Mouse (Mus musculus) kidney, postnatal 25 days (tissue): ENCODE measurements at regions not wholly inside any gene's neighbourhood (a gene's known extent, or its start where the extent isn't known, plus 50 kb on each side); places are given as distances from the start of the nearest gene placed in this dataset.

Experiments used
- DNase-seq, 2 experiments: peaks; one replicate each; pipeline ENCODE4 v3.0.0; 2021; ENCODE audit warnings: mixed read lengths in 2 of 2

DNA sequence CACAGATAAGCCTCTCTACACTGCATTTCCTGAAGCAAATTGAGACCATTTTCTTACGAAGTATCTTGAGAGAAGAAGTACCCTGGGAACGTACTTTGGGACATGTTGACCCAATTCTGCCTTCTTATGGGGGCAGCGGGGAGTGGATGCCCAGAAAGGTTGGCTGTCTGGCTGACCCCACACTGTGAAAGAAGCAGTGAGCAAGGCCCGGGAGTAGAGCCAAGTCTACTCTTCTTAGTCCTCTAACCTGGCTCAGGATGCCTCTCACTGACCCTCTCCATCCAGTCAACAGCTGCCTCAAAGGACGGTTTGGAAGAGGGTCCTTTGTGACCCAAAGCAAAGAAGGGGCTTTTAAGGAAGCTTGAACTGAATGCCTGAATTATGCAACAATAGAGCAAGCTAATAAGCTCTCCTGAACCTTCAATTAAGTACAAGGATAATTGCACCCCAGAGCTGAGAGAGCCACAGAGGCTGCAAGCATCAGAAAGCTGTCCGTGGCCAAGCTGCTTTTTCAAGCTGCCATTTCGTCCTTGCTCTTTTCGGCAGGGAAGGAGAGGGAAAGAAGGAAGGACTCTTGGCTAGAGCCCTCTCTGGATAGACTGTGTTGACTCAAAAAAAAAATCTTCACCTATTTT is 70.3 kb downstream of the Pctp start:
- no peak for DNase-seq

DNA sequence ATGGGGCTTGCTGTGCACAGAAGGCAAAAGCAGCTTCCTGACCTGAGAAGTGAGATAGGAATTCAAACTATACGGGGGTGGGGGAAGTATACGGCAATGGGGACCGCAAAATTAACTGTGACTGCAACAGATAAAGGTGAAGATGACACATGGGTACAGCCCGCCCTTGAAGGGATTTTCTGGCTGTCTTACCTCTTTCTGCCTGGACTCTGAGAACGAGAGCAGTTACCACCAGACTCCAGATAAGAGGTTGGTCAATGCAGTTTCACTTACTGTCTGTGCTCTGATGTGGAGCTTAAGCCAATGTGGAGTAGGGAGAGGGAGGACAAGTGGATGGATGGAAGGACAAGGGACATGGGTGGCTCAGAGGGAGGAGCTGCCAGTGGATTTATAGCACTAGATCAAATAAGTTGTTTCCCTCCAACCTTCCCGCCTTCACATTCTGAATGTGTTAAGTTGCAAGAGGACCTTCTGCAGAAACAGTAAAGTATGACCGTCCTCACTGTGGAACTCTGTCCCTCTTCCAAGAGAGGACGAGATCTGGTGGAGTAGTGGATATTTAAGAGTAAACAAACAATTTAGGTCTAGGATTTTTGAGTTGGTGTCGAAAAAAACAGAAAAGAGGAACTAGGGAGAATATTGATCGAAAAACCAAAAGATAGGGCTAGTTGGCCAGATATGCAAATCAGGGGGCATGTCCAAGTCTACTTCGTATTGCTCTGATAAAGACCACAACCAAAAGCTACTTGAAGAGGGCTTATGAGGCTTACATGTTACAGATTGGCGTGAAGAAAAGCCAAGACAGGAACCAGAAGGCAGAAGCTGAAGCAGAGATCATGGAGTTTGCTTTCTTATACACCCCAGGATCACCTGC is 73.3 kb downstream of the Pctp start:
- DNase-seq, result no peak

DNA sequence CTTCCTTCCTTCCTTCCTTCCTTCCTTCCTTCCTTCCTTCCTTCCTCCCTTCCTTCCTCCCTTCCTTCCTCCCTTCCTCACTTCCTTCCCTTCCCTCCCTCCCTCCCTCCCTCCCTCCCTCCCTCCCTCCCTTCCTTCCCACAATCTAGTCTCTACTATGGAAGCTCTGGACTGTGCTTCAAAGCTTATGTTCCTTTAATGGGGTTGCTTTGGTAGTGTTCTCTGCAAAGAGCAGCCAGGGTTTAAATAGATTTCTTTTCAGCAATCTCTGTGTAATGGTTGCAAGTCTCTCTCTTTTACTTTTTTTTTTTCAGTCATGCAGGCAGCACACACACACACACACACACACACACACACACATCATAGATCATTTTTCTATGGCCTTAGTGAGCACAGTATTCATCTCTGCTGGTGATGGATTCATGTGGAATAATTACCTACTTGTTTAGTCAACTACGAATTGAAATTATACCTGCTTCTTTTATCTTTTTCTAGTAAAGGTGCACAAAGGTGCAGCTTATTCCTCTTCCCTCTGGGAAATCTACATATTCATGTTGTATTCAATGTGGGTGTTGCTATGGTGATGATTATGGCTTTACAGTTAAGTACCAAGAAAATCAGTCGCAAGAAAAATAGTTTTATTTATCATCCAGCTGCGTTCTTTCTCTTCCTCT is 75.1 kb downstream of the Pctp start:
- DNase-seq, result no peak

DNA sequence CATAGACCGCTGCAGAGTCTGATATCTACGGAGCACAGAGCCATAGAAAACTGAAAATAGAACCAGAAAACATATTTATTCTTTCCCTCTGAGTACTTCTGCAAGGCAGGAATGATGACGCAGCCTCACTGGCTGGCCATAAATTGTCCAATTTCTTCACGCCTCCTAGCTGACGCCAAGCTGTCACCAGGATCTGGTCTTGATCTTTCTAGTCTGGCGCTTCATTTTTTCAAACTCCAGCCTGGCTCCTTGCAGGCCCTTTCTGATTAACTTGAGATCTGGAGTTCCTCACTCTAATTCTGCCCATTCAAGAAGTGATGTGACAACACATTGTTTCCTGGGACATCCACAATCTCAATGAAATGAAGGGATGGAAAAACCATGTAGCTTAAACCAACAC is 80.1 kb downstream of the Pctp start:
- DNase-seq, result no peak

DNA sequence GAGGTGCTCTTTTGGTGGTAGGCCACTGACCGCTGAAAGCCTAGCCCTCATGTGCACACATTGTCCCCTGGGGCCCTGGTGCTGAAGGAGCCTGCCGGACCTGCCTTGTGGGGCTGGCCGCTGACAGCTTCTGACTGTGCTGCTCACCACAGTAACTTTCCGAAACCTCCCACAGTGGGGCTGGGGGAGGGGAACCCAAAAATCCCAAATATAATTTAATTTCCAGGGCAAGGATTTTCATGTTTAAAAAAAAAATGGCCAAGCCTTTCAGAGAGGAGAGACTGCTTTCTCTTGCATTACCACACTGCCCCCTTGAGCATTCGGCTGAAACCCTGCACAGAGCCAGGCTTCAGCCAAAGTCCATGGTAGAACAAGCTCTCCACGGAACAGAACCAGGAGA is 81.5 kb downstream of the Pctp start:
- DNase-seq, result peak; percentile 47 to 52

DNA sequence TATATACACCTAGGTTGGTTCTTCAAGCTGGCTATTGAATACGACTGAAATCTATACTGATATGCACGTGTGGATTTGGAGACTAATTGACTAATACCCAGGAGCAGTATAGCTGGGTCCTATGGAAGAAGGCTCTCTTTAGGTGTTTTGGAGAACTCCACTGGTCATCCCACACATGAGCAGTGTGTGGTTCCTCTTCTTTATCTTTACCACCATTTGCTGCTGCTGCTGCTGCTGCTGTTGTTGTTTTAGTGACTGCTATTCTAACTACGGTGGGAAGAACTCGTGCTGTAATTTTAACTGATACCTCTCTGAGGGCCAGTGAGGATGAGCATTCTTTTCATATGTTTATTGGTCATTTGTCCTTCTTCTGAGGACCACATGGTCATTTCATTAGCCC is 86.9 kb downstream of the Pctp start:
- no peak for DNase-seq

DNA sequence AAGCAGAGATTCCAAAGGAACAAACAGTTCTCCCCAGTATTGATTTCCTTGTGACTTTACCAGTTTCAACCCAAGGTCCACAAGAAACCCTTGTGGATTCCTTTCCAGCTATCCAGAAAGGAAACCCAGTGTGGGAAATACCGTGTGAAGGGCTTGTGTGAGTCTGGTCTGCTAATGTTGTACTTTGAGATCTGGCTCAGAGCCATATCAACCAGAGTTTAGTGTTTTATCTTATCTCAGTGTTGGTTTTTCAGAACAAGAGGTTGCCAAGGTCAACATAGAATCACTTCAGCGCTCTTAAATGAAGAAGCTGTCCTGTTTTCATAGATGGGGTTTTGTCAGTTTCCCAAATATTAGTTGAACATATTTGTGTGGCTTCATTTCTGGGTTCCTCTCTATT is 88.1 kb downstream of the Pctp start:
- no peak for DNase-seq

DNA sequence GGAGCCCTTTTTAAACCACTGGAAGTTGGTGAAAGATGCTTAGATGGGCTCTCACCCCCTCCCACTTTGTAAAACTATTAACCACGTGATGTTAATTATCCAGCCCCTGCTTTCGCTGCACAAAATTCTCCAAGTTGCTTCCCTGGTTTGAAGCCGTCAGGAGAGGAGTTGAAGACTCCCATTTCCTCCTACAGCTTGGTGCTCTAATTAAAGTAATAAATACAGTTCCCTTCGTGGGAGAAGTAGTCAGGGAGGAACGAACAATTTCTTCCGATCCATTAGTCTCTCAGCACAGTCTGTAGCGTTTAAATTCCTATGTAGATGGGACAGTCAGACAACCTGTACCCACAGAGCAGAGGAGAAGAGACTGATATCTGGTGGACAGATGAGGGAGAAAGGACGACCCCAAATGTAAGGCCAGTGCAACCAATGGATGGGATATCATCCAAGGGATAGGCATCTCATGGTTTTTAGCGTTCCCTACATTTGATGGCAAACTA is 101.4 kb downstream of the Pctp start:
- no peak for DNase-seq

DNA sequence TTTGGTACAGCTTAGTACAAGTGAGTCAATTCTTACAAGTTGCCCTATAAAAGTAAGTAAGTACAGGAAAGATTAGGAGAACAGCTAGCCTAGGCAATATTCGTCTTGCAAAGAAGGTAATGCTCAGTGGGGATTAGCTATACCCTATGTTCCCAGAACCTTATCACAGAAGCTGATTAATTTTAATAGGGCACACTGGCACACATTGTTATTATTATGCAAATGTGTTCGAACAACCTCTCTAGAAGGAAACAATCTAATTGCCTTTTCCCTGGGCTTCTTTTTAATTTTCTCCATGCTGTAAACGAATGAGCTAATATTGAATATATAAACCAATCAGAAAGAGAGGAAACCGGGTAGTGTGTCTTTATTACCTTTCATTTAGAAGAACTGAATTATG is 104.2 kb downstream of the Pctp start:
- no peak for DNase-seq

DNA sequence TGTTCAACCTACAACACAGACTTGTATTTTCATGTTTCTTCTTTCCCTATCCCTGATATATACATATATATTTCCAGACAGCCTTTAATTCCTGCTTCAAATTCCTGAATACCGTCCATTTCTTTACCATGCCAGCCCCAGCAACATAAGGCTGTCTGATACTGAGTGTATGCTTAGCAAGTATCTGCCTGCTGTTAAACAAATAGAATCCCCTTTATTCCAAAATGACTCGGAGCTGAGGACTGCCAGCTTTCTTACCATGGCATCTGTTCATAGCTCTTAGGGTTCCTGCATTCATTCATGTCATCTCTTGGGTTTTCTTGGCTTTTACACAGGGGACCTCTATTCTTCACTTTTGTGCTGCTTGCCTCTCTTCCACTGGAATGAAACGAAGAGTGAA is 105.8 kb downstream of the Pctp start:
- no peak for DNase-seq

DNA sequence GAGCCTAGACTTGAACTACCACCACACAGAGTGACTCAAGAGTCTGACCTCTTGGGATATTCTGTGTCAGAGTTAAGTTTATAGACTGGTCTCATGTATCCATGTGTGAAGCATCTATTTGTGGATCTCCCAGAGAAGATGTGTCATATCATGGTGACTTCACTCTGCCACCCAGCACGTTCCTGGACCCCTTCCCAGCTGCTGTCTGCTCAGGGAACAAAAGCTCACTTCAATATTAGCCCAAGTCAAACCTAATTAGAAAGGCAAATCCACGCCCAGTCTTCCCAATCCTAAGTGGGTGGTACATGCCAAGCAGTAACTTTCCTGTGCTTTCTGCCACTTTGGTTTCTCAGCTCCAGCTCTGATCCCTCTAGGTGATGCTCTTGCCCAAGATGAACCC is 94.1 kb upstream of the Ankfn1 start:
- DNase-seq, result no peak

DNA sequence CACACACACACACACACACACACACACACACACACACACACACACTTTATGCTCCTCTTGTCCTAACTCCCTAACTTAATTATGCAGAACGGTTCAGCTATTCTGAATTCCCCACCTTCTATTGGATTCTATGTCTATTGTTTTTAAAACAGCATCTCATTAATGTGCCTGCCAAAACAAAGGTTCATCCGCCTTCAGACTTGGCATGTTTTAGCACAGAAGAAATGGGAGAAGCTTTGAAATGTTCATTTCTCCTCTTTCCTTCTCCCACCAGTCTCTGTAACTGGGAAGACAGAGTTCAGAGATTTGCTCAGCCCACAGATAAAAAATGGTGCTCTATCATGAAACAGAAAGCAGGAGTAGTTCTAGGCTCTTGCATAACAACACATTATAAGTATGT is 90.1 kb upstream of the Ankfn1 start:
- DNase-seq, result no peak

DNA sequence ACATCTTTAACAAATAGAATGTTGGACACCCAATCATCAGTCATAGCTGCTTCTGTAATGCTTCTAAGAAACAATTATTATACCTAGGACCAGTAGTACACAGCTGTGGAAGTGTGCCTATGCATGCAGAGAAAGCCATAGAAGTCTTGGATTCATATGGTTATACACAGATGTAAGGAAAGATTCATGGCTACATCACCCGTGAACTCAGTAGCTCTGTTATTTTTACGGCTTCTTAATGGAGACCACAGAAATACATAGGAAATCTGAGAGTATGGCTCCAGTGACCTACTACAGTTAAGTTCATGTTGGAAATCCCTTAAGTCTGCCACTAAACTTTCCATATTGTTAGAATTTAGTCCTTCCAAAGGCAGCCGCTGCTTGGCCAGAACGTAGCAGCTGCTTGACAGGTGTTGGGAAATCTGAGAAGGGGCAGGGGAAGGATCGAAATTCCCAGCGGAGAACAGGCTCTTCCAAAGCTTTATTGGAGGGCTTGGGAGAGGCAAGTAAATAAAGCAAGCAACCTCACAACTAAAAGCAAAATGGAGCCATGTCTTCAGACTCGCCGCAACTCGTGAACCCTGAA is 78.8 kb upstream of the Ankfn1 start:
- DNase-seq, result no peak

DNA sequence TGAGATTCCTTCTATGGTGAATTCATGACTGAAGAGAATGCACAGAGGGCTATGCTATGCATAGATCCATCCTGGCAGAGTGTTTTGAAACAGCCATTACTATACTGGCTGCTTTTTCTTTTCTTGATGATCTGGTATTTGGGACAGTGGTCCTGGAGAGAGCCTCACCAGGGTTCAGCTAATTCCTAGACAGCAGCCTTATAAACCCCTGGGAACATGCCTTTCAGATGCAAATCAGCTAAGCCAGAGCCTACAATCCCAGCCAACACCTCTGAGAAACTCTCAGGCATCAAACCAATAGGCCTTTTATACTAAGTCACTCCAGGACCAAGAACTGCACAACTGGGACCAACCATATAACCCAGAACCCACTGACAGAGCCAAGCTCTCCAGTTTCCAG is 64.4 kb upstream of the Ankfn1 start:
- DNase-seq, result no peak

DNA sequence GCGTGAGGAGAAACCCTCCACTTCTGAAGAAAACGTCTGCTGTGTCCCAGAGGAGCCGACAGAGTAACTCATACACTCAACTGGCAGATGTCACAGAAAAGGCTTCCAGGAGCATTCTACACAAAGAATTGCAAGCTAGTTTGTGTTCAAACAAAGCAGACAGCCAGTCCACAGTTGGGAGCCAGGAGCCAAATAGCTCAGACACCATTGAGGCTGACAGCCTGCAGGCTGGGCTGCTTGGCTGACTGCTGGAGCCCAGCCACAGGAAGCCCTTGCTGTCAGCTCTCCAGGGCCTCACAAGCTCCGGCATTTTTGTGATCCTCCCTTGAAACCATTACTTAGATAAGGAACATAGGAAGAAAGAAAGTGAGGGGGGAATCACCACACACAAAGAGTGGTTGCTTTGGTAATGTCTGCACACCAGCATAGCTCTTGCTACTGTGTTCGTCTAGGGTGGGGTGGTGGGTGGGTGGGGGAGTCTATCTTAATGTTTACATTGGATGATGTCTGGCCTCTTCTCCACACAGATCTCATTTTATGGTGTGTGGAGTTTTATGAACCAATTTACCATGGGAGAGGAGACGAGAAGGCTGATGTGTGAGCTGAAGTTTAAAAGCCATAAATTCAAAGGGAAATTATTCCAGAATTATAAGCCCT is 62.3 kb upstream of the Ankfn1 start:
- DNase-seq, result peak in 1 of 2 experiments; percentile 9

DNA sequence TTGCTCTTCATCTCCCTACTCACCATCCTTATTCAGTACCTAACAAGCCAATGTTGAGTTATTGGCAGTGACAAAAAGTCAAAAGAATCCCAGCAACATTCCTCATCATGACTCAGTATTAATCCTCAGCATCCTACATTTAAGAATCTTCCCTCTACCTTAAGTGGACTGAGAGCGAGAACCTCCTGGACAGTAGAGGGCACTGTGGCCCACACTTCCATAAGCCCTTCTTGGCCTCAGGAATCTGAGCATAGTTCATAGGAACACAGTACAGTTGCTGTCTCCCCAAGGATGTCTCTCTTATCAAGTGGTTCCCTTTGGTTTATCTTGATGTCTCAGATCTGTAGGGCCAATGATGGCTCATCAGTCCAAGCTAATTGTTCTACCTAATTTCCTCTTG is 60.5 kb upstream of the Ankfn1 start:
- DNase-seq, result no peak

DNA sequence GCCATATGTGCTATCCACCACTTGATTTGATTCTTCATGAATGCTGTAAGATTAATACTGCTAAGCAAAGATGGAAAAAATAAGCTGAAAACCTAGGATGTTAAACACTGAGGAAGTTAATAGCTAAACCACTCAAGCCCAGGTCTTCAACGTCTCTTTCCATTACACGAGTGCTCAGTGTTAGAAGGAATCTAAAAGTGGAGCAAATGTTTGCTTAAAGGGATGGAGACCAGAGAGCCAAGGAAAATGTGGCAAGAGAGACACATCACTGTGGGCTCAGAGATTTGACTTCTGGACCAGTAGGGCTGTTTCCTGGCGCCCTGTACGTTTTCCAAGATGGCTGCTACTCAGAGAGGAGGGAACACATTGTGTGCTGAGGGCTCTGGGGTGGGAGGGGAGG is 59.4 kb upstream of the Ankfn1 start:
- no peak for DNase-seq

DNA sequence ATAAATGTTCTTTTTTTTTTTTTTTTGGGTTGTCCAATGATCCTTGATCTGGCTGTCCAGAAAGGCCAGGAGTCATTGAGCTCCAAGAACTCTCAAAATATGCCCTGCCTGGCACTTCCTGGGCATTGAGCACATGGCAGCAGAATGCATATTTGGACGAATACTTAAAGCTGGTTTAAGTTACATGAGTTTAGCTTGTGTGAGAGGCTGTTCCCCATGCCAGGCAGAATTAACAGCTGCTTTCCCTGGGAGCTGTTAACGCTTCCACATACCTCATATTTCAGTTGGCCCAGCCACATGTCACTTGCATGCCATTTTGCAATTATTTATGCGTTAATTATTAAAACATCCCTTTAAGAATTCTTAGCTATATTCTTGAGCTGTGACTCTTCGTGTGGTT is 56.6 kb upstream of the Ankfn1 start:
- DNase-seq, result no peak

DNA sequence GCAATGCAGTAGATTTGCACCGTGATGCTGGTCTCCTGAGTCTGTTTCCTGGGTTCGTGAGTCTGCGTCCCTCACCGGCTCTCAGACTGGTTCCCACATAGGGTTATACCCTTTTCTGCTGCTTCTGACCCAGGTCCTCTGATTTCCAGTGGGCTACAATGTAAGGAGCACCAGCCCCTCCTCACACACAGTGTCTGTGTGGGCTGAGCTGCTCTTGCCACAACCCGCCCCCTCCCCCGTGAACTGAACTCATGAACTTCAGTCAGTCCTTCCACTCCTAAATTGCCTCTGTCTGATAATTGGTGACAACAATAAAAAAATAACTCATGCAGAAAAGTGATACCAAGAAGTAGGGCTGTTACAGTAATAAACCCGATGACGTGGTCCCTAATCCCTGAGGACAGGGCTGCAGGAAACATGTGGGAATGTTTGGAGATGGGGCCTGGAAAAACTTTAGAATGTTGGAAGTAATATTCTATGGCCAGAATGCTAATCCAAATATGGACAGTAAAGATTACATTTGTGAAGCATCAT is 54.2 kb upstream of the Ankfn1 start:
- no peak for DNase-seq
